Mouse (Mus musculus) layer of hippocampus, adult 2 months (tissue): ENCODE measurements at regions not wholly inside any gene's neighbourhood (a gene's known extent, or its start where the extent isn't known, plus 50 kb on each side); places are given as distances from the start of the nearest gene placed in this dataset.
A peak's percentile ranks its signal among the peaks of the same experiment; 100 is the strongest.
"Not testable (repeated sequence)": the region's sequence is repeated elsewhere in the genome, so short reads cannot be mapped to it uniquely, and the experiment has no call there.

Experiments
- DNase-seq, 2 experiments: peaks; one replicate each; pipeline ENCODE4 v3.0.0; 2022; ENCODE audit warnings: low spot score in 2 of 2
- H3K27ac ChIP-seq: fragments of 200-600 bp; 2 replicates; pipeline ENCODE4 v1.8.1; 2022
- H3K4me3 ChIP-seq: fragments of 200-600 bp; 2 replicates; pipeline ENCODE4 v1.8.1; 2022; ENCODE audit warnings: mild to moderate bottlenecking
- CTCF ChIP-seq: fragments of 200-600 bp; conservative IDR thresholded peaks from 2 replicates; pipeline ENCODE4 v1.8.1; 2022; ENCODE audit warnings: antibody characterized with exemption, mild to moderate bottlenecking, moderate library complexity

DNA sequence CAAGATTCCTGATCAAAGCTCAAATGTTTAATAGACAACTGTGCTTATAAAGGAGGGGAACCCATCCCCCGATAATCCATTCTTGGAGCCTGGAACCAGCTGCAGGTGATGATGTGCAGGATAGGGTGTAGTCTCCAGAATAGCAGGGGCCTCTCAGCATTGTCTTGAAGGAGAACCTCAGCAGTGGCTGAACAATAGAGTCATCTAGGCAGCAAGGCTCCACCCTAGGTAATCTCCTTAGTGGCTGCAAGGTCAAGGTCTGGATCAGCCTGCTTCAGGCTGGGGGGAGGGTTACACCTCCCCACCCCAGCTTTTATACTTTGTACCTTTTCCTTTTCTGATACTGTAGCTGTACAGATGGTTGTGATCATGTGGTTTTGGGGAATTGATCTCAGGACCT lies 116.8 kb upstream of the Mettl4 start:
- TF ChIP-seq CTCF: no peak
- Histone ChIP-seq H3K27ac (no peak overlapping the region), H3K4me3 (no peak overlapping the region)
- DNase-seq: no peak

DNA sequence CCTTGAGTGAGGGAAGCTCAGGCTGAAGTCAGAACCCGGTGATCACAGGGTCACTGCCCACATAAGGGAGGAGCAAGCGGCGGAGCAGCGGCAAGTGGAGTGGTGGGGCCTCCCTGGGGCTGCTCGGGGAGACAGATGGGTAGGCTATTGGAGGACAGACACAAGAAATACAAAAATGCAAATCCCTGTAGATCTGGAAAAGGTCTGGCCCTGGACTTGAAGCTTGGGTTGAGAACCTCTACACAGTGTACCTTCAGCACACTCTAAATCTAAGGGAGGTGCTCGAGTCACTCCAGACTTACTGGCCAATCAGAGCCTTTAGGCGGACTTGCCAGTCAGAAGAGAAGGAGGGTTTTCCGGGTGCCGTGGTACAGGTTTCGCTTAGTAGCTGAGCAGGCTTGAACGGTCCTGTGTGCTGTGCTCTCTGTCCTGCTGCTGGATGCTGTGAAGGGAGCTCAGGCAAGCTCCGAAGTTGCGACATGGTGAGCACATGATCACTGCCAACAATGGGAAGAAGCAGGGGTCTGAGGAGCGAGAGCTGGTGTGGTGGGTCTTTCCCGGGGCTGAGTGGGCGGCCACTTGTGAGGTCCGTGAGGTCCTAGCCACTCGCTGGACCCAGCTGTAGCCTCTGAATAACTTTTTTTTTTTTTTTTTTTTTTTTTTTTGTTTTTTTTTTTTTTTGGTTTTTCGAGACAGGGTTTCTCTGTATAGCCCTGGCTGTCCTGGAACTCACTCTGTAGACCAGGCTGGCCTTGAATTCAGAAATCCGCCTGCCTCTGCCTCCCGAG lies 114.9 kb upstream of the Mettl4 start:
- peak overlapping the region; percentile 55 for H3K4me3 ChIP-seq
- peak overlapping the region; percentile 70 for H3K27ac ChIP-seq

DNA sequence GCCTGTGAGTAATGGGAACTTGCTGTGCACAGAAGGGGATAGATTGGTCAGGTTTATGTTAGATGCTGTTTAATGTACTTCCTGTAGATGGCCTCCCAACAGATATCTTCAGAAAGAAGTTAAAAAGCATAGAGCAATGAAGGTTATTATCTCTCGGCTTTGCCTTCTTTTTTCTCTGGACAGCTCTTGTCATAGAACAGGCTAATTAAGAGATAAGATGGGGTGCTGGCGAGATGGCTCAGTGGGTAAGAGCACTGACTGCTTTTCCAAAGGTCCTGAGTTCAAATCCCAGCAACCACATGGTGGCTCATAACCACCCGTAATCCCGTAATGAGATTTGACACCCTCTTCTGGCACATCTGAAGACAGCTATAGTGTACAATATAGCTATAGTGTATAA lies 104.9 kb upstream of the Mettl4 start:
- DNase-seq, H3K27ac ChIP-seq, H3K4me3 ChIP-seq: not testable (repeated sequence)

More for the DNA sequence above, 114.9 kb upstream of the Mettl4 start:
- DNase-seq: peak; percentile 66 to 71

DNA sequence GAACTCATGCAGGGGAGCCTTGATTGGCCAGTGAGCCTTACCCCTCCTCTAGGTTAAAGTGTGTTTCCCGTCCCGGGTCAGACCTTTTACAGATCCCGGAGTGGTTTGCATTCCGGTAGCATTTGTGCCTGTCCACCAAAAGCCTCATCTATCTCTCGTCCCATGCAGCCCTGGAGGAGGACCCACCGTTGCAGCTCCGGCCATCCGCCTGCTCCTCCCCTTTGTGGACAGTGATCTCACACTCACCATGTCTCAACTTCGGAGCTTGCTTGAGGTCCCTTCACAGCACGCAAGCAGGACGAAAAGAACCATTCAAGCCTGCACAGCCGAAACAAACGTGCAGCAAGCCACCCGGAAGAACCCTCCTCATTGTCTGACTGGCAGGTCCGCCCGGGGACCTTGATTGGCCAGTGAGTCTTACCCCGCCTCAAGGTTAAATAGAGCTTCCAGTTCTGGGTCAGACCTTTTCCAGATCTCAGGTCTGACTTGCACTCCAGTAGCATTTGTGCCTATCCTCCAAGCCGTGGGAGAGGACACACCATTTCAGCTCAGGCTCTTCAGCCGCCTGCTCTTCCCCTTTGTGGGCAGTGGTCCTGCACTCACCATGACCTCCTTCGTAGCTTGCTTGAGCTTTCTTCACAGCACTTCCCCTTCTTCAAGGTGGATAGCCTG lies 84.8 kb upstream of the Mettl4 start:
- TF ChIP-seq CTCF: no peak
- H3K4me3 ChIP-seq: peak overlapping the region; percentile 61
- peak overlapping the region; percentile 88 for H3K27ac ChIP-seq
- peak; percentile 77 to 91 for DNase-seq

DNA sequence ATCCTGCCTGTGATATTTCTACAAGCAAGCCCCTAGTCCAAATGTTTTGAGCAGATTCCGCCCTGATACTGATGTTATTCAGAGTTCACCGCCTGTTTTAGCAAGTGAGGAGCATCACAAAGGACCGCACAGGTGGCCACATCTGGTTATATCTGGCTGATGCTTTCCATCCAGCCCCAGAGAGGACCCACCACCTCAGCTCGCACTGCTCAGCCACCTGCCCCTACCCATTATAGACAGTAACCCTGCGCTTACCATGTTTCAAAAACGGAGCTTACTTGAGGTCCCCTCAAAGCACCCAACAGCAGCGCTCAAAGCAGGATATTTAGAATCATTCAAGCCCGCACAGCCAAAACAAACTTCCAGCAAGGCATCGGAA lies 84.2 kb upstream of the Mettl4 start:
- not testable (repeated sequence) for DNase-seq
- Histone ChIP-seq H3K4me3 (peak overlapping the region; percentile 61), H3K27ac (peak overlapping the region; percentile 88)

DNA sequence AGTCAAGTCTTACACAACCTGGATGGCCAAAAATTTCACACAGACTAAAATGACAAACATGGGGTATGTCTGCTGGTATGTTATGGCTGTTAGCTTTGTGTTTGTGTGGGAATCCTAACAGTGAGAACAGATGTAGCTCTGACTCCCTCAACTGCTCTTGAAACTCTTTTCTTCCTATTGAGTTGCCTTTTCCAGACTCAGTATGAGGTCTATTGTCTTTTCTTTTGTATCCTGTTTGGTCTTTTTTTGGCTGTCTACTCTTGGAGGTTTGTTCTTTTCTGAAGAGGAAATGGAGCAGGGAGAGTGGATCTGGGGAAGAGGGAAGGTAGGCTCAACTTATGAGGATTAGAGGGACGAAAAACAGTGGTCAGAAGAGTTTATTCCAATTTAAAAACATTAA lies 76.6 kb upstream of the Mettl4 start:
- DNase-seq, H3K27ac ChIP-seq, H3K4me3 ChIP-seq: not testable (repeated sequence)

DNA sequence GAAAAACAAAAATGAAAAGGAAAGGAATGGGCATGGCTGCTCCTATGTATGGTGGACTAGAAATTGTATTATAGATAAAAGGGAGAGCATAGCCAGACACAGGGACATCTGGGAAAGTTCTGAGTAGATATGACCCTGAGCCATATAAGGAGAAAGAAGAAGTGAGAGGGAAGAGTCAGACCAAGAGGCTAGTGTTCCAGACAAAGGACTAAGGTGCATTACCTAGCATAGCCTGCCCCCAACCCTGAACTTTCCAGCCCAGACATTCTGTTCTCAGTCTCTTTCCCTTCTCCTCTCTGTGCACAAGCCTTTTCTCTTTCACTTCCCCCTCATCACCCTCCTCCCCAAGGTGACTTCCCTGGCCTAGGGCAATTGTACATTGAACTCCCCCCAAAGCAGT lies 58.9 kb upstream of the Mettl4 start:
- DNase-seq: no peak
- H3K4me3 ChIP-seq: no peak overlapping the region
- no peak overlapping the region for H3K27ac ChIP-seq
- TF ChIP-seq CTCF: no peak
